In genomic region chr5:139098991-139099972, GRCm38 (mm10) we compare ENCODE assay signal across 10 mouse cellular contexts. TPM values are rescaled to one million over a fixed set of nuclear protein-coding genes. Genes with fewer than 3 reads are reported as not detected.
DNase-seq lines count a peak whose midpoint lies in the region; ATAC-seq lines count a peak whose summit lies in the region.
"Had no signal": no experiment of that assay in that cellular context is flagged by ENCODE, and none has a peak within 500 bp of the region (broad histone marks: within the 10 kb centered on the region; RNA-seq: fewer than 3 reads in every experiment).

No protein-coding gene starts in this region.

- H3K4me3 ChIP-seq in midbrain, embryonic 12.5 days, result no peak overlapping the region

- intact Hi-C loops in gastrocnemius, postnatal 36 days (cut with DNase I), result no loop called here
- intact Hi-C loops in heart, postnatal 14 days (cut with DNase I), result no loop called here

- DNase-seq in gastrocnemius, postnatal 25 days, result peak; percentile 46
- no peak for DNase-seq in gastrocnemius, postnatal 36 days
- DNase-seq in 3T3-L1 (ENCODE audit: low read depth, low spot score) (peak; percentile 61), liver (no peak)
- peak; percentile 88 for DNase-seq in cerebellum, adult 9-10 months
- DNase-seq in heart, postnatal 14 days, result peak; percentile 35 to 38
- DNase-seq in kidney, postnatal 25 days, result no peak

- H3K4me1 ChIP-seq in midbrain, embryonic 12.5 days, result 0 out of 2 replicates have a peak, but pooled peaks cover 6% of the 10 kb centered on the region

- H3K9me3 ChIP-seq in midbrain, embryonic 12.5 days, result no peaks in the 10 kb centered on the region
- H3K9me3 ChIP-seq: G1E had no signal

- WGBS in midbrain, embryonic 12.5 days, result 56% methylated on average over 12 of the region's 12 CpGs

- no peaks in the 10 kb centered on the region for H3K36me3 ChIP-seq in midbrain, embryonic 12.5 days
- H3K36me3 ChIP-seq: G1E had no signal

- H3K27ac ChIP-seq in midbrain, embryonic 12.5 days (replicated peaks), result 0 out of 2 replicates have a peak overlapping the region, but pooled peaks have one; percentile 27
- H3K27ac ChIP-seq: macrophage had no signal

- no peak overlapping the region for H3K4me2 ChIP-seq in midbrain, embryonic 12.5 days (replicated peaks)

- H3K27me3 ChIP-seq in midbrain, embryonic 12.5 days, result no peaks in the 10 kb centered on the region

- H3K9ac ChIP-seq in midbrain, embryonic 12.5 days (replicated peaks), result no peak overlapping the region

- ATAC-seq in midbrain, embryonic 12.5 days (ENCODE audit: low FRiP score, low read depth), result no peak

RNA-seq across cellular contexts. Expression of gene Prkar1b, which starts 50.5 kb away (rescaled TPM):
- 1 to 10 TPM in 1 of 2 experiments, under 1 TPM in 1; 0.91 to 1.3 TPM for total RNA-seq in gastrocnemius, postnatal 25 days (2021)
- total RNA-seq in gastrocnemius, postnatal 36 days (2021), result 1 to 10 TPM; 1.2 to 1.5 TPM
- 1 to 10 TPM; 1.5 to 2.1 TPM for total RNA-seq in heart, postnatal 14 days (2021)
- polyA plus RNA-seq in midbrain, embryonic 12.5 days (2016; fragmentation: Nextera tagmentation; extraction: Ambion mirVana), result 45.5 and 50.4 TPM in 2 replicates
- polyA plus RNA-seq: G1E had no signal

RNA-seq across cellular contexts. Expression of gene Dnaaf5, which starts 50.7 kb away (rescaled TPM):
- 10 to 100 TPM; 11.9 to 12.1 TPM for total RNA-seq in gastrocnemius, postnatal 25 days (2021)
- 10 to 100 TPM; 13.5 to 14.4 TPM for total RNA-seq in gastrocnemius, postnatal 36 days (2021)
- total RNA-seq in heart, postnatal 14 days (2021), result 10 to 100 TPM; 14.7 to 16.8 TPM
- polyA plus RNA-seq in midbrain, embryonic 12.5 days (2016; fragmentation: Nextera tagmentation; extraction: Ambion mirVana), result 6.7 and 6.9 TPM in 2 replicates

Comparison
In these comparisons a context has a peak if more than half of its experiments do, and no peak if none do; other contexts are left out.
1. DNase-seq: peak in gastrocnemius, postnatal 25 days (single experiment), 3T3-L1 (single experiment), cerebellum, adult 9-10 months (single experiment) and heart, postnatal 14 days (2 of 2); none in gastrocnemius, postnatal 36 days (0 of 2), kidney, postnatal 25 days (0 of 2) and liver (single experiment).